Mouse (Mus musculus): ENCODE data around the gene Tmod4. TPM values are rescaled to one million over a fixed set of nuclear protein-coding genes. Genes with fewer than 3 reads are reported as not detected.
"Not testable (repeated sequence)": the region's sequence is repeated elsewhere in the genome, so short reads cannot be mapped to it uniquely, and the experiment has no call there.

The Tmod4 gene
- polyA plus RNA-seq, 1 experiment from 2014 or later, result 0.42 TPM

GRCm38 (mm10) chr3:95133176-95133575 lies 8.9 kb downstream of the Tmod4 start:
- DNase-seq (ENCODE audit: low spot score), result no peak
- H3K4me3 ChIP-seq (ENCODE audit: low read depth, low read length), result peak overlapping the region; percentile 46
- no peaks in the 10 kb centered on the region for H3K36me3 ChIP-seq (replicated peaks; ENCODE audit: control insufficient read depth, insufficient read depth, low read depth, low read length)
- no peak for ATAC-seq (replicated peaks; ENCODE audit: insufficient number of reproducible peaks, low FRiP score, low TSS enrichment, low read depth)
- H3K27me3 ChIP-seq (ENCODE audit: control insufficient read depth, insufficient read depth, low read length), result no peaks in the 10 kb centered on the region
- no peak overlapping the region; the same call in 1 of the 2 replicates for H3K27ac ChIP-seq (replicated peaks; ENCODE audit: low read depth, low read length)
- H3K4me2 ChIP-seq (ENCODE audit: low read depth, low read length), result peak overlapping the region; percentile 83
- H3K4me1 ChIP-seq (ENCODE audit: control insufficient read depth, insufficient read depth, low read length), result peaks cover 3% of the 10 kb centered on the region; the same call in 1 of the 2 replicates
- peak overlapping the region; percentile 79 for H3K9ac ChIP-seq (replicated peaks; ENCODE audit: low read length)
- 59% methylated on average over 11 of the region's 11 CpGs for WGBS
- no peaks in the 10 kb centered on the region for H3K9me3 ChIP-seq (replicated peaks; ENCODE audit: control insufficient read depth, low read length)

- Histone ChIP-seq H3K4me3 (ENCODE audit: low read depth, low read length) (peak within 1 kb of the TSS; percentile 46), H3K9me3 (replicated peaks; ENCODE audit: control insufficient read depth, low read length) (no peaks in the 10 kb centered on the region), H3K36me3 (replicated peaks; ENCODE audit: control insufficient read depth, insufficient read depth, low read depth, low read length) (no peaks in the 10 kb centered on the region), H3K4me2 (ENCODE audit: low read depth, low read length) (peak within 1 kb of the TSS; percentile 83), H3K9ac (replicated peaks; ENCODE audit: low read length) (peak within 1 kb of the TSS; percentile 79), H3K27me3 (ENCODE audit: control insufficient read depth, insufficient read depth, low read length) (no peaks in the 10 kb centered on the region), H3K4me1 (ENCODE audit: control insufficient read depth, insufficient read depth, low read length) (peaks cover 3% of the 10 kb centered on the region; the same call in 1 of the 2 replicates), H3K27ac (replicated peaks; ENCODE audit: low read depth, low read length) (no peak within 1 kb of the TSS; the same call in 1 of the 2 replicates)
- DNase-seq (ENCODE audit: low spot score) (peak; percentile 96), ATAC-seq (replicated peaks; ENCODE audit: insufficient number of reproducible peaks, low FRiP score, low TSS enrichment, low read depth) (peak; percentile 90)
- WGBS, result under 1% methylated on average over 20 of the region's 20 CpGs
Measured at GRCm38 (mm10) chr3:95133680-95134101, 9.4 kb downstream of the Tmod4 start, which contains the start of the genes Scnm1 and Lysmd1. Gene Scnm1, minus strand, starts transcription at chr3:95134011. Gene Lysmd1, plus strand, starts transcription at chr3:95134088.

- not testable (repeated sequence) for H3K27ac ChIP-seq (replicated peaks; ENCODE audit: low read depth, low read length); H3K4me3 ChIP-seq (ENCODE audit: low read depth, low read length); H3K27me3 ChIP-seq (ENCODE audit: control insufficient read depth, insufficient read depth, low read length); DNase-seq (ENCODE audit: low spot score); H3K9me3 ChIP-seq (replicated peaks; ENCODE audit: control insufficient read depth, low read length); H3K4me2 ChIP-seq (ENCODE audit: low read depth, low read length); H3K36me3 ChIP-seq (replicated peaks; ENCODE audit: control insufficient read depth, insufficient read depth, low read depth, low read length); H3K9ac ChIP-seq (replicated peaks; ENCODE audit: low read length); H3K4me1 ChIP-seq (ENCODE audit: control insufficient read depth, insufficient read depth, low read length)
- ATAC-seq (replicated peaks; ENCODE audit: insufficient number of reproducible peaks, low FRiP score, low TSS enrichment, low read depth), result peak; percentile 26
- WGBS, result no CpG with 5 or more reads among the region's 12 CpGs
Measured at GRCm38 (mm10) chr3:95134133-95134532, 9.9 kb downstream of the Tmod4 start.

DNA sequence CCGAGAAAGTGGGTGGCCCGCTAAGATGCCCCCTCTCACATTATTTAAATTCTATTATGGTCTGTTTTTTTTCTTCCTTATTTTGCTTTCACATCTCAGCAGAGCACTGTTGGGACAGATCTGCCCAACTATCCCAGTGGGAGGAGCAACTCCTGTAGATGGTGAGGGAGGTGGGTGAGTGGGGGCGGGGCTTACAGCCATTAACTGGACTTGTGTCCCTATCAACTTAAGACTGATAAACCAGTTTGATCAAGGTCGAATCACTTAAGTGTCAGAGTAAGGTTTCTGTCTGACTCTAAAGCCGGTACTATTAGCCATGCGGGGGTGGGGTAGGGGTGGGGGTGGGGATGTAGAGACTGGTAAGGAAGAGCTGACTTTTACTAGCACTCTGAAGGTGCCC lies 10.7 kb downstream of the Tmod4 start:
- H3K27ac ChIP-seq (replicated peaks; ENCODE audit: low read depth, low read length), result no peak overlapping the region

DNA sequence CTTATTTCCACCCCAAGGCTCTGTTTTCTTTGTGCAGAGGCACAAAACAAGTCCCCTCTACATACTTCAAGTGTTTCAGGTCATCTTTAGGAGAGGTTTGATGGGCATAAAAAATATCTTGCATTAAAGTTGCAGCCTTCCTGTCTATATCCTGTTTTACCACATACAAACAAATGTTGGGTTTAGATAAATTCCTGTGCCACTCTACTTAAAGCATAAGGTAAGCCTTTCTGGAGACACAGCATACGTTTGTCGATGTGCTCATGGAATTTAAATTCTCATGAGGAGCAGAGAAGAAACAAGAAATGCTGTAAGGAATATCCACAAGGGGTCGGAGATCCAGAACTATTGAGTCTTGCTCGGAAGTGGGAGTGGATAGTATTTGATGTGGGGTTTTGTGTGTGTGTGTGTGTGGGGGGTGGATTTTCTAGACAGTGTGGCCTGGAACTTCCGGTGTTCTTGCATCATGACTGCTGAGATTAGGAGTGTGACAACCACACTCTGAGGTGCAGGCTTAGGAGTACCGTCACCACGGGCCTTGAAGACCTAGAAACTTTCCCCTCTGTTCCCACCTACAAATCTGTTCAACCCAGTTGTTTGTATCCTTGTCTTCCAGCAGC lies 11.3 kb downstream of the Tmod4 start:
- no peaks in the 10 kb centered on the region for H3K9me3 ChIP-seq (replicated peaks; ENCODE audit: control insufficient read depth, low read length)
- ATAC-seq (replicated peaks; ENCODE audit: insufficient number of reproducible peaks, low FRiP score, low TSS enrichment, low read depth) (no peak), DNase-seq (ENCODE audit: low spot score) (no peak)
- H3K4me3 ChIP-seq (ENCODE audit: low read depth, low read length), result no peak overlapping the region
- H3K27ac ChIP-seq (replicated peaks; ENCODE audit: low read depth, low read length), result no peak overlapping the region
- no peaks in the 10 kb centered on the region; the same call in 1 of the 2 replicates for H3K36me3 ChIP-seq (replicated peaks; ENCODE audit: control insufficient read depth, insufficient read depth, low read depth, low read length)
- H3K4me2 ChIP-seq (ENCODE audit: low read depth, low read length), result 0 out of 2 replicates have a peak overlapping the region, but pooled peaks have one; percentile 39
- peaks cover 3% of the 10 kb centered on the region; the same call in 1 of the 2 replicates for H3K4me1 ChIP-seq (ENCODE audit: control insufficient read depth, insufficient read depth, low read length)
- 90% methylated on average over 7 of the region's 7 CpGs for WGBS
- H3K27me3 ChIP-seq (ENCODE audit: control insufficient read depth, insufficient read depth, low read length), result no peaks in the 10 kb centered on the region
- H3K9ac ChIP-seq (replicated peaks; ENCODE audit: low read length), result no peak overlapping the region

More for the DNA sequence above, 10.7 kb downstream of the Tmod4 start:
- 38% methylated on average over 6 of the region's 6 CpGs for WGBS
- ATAC-seq (replicated peaks; ENCODE audit: insufficient number of reproducible peaks, low FRiP score, low TSS enrichment, low read depth) (no peak), DNase-seq (ENCODE audit: low spot score) (no peak)
- H3K4me1 ChIP-seq (ENCODE audit: control insufficient read depth, insufficient read depth, low read length), result peaks cover 3% of the 10 kb centered on the region; the same call in 1 of the 2 replicates
- H3K4me3 ChIP-seq (ENCODE audit: low read depth, low read length), result peak overlapping the region; percentile 17
- no peaks in the 10 kb centered on the region for H3K27me3 ChIP-seq (ENCODE audit: control insufficient read depth, insufficient read depth, low read length)
- H3K9ac ChIP-seq (replicated peaks; ENCODE audit: low read length), result 0 out of 2 replicates have a peak overlapping the region, but pooled peaks have one; percentile 9
- H3K4me2 ChIP-seq (ENCODE audit: low read depth, low read length), result peak overlapping the region; percentile 39
- no peaks in the 10 kb centered on the region for H3K36me3 ChIP-seq (replicated peaks; ENCODE audit: control insufficient read depth, insufficient read depth, low read depth, low read length)
- H3K9me3 ChIP-seq (replicated peaks; ENCODE audit: control insufficient read depth, low read length), result no peaks in the 10 kb centered on the region

- Histone ChIP-seq H3K9me3 (replicated peaks; ENCODE audit: control insufficient read depth, low read length) (no peaks in the 10 kb centered on the region), H3K27me3 (ENCODE audit: control insufficient read depth, insufficient read depth, low read length) (no peaks in the 10 kb centered on the region), H3K9ac (replicated peaks; ENCODE audit: low read length) (no peak overlapping the region), H3K4me2 (ENCODE audit: low read depth, low read length) (no peak overlapping the region; the same call in 1 of the 2 replicates), H3K4me1 (ENCODE audit: control insufficient read depth, insufficient read depth, low read length) (peaks cover 3% of the 10 kb centered on the region; the same call in 1 of the 2 replicates), H3K4me3 (ENCODE audit: low read depth, low read length) (no peak overlapping the region), H3K36me3 (replicated peaks; ENCODE audit: control insufficient read depth, insufficient read depth, low read depth, low read length) (no peaks in the 10 kb centered on the region; the same call in 1 of the 2 replicates), H3K27ac (replicated peaks; ENCODE audit: low read depth, low read length) (no peak overlapping the region)
- ATAC-seq (replicated peaks; ENCODE audit: insufficient number of reproducible peaks, low FRiP score, low TSS enrichment, low read depth), result no peak
- DNase-seq (ENCODE audit: low spot score), result no peak
- WGBS, result 92% methylated on average over 3 of the region's 3 CpGs
Measured at GRCm38 (mm10) chr3:95136336-95136735, 12.1 kb downstream of the Tmod4 start.

- ATAC-seq (replicated peaks; ENCODE audit: insufficient number of reproducible peaks, low FRiP score, low TSS enrichment, low read depth) (no peak), DNase-seq (ENCODE audit: low spot score) (no peak)
- Histone ChIP-seq H3K27ac (replicated peaks; ENCODE audit: low read depth, low read length) (no peak overlapping the region), H3K27me3 (ENCODE audit: control insufficient read depth, insufficient read depth, low read length) (no peaks in the 10 kb centered on the region), H3K4me2 (ENCODE audit: low read depth, low read length) (no peak overlapping the region; the same call in 1 of the 2 replicates), H3K9me3 (replicated peaks; ENCODE audit: control insufficient read depth, low read length) (no peaks in the 10 kb centered on the region), H3K4me1 (ENCODE audit: control insufficient read depth, insufficient read depth, low read length) (peaks cover 3% of the 10 kb centered on the region; the same call in 1 of the 2 replicates), H3K4me3 (ENCODE audit: low read depth, low read length) (no peak overlapping the region), H3K9ac (replicated peaks; ENCODE audit: low read length) (no peak overlapping the region), H3K36me3 (replicated peaks; ENCODE audit: control insufficient read depth, insufficient read depth, low read depth, low read length) (no peaks in the 10 kb centered on the region; the same call in 1 of the 2 replicates)
- 74% methylated on average over 25 of the region's 25 CpGs for WGBS
Measured at GRCm38 (mm10) chr3:95139586-95140288, 15.5 kb downstream of the Tmod4 start.

DNA sequence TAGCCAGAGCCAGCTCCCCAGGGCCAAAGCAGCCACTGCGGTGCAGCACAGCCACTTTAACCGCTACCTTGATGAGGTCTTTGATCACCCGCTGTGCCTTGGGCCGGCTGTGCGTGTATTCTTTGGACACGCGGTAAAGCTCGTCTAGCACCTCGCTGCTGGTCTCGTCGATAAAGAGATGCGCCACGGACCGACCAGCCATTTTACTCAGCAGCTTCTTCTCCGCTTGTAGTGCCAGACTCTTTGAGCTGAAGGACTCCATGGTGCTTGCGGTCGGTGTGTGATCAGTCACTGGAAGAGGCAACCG lies 16.0 kb downstream of the Tmod4 start:
- H3K9ac ChIP-seq (replicated peaks; ENCODE audit: low read length), result no peak overlapping the region
- no peaks in the 10 kb centered on the region; the same call in 1 of the 2 replicates for H3K36me3 ChIP-seq (replicated peaks; ENCODE audit: control insufficient read depth, insufficient read depth, low read depth, low read length)
- no peaks in the 10 kb centered on the region for H3K9me3 ChIP-seq (replicated peaks; ENCODE audit: control insufficient read depth, low read length)
- no peak overlapping the region for H3K4me3 ChIP-seq (ENCODE audit: low read depth, low read length)
- ATAC-seq (replicated peaks; ENCODE audit: insufficient number of reproducible peaks, low FRiP score, low TSS enrichment, low read depth) (no peak), DNase-seq (ENCODE audit: low spot score) (no peak)
- no peaks in the 10 kb centered on the region for H3K27me3 ChIP-seq (ENCODE audit: control insufficient read depth, insufficient read depth, low read length)
- no peaks in the 10 kb centered on the region; the same call in 1 of the 2 replicates for H3K4me1 ChIP-seq (ENCODE audit: control insufficient read depth, insufficient read depth, low read length)
- WGBS, result 59% methylated on average over 18 of the region's 18 CpGs
- no peak overlapping the region for H3K27ac ChIP-seq (replicated peaks; ENCODE audit: low read depth, low read length)
- H3K4me2 ChIP-seq (ENCODE audit: low read depth, low read length), result no peak overlapping the region; the same call in 1 of the 2 replicates
